Mouse (Mus musculus): ENCODE data around the gene Olfr1031.
"Not testable (repeated sequence)": the region's sequence is repeated elsewhere in the genome, so short reads cannot be mapped to it uniquely, and the experiment has no call there.

Gene Olfr1031

GRCm38 (mm10) chr2:85990004-85990403 is at the start of gene Olfr1031:
Gene Olfr1031, plus strand, starts transcription at chr2:85990304.
- in situ Hi-C loops (cut with MboI; ENCODE audit: low pct_unique_long_range_greater_than_20kb in 1 of 2, low sequenced_read_pairs in 2 of 2, unreplicated experiment in 1 of 2): no loop called here

DNA sequence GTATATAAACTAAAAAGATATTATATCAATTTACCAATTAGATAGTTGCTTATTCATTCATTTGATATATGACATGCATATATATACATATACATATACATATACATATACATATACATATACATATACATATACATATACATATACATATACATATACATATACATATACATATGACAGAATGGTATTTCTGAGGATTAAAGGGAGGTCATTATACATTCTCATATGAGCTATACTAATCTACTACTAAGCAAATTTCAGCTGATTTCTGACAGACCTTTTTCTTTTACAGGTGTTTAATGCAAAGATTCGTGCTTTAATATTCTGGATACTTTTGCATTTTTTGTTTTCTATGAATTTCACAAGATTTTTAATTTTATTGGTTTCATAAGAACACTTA is 40.0 kb upstream of the Olfr1031 start, which contains the start of gene Olfr1028:
Gene Olfr1028 (plus strand): TSS at position 301 of the 400 bp plus-strand sequence.
- in situ Hi-C loops (cut with MboI; ENCODE audit: low pct_unique_long_range_greater_than_20kb in 1 of 2, low sequenced_read_pairs in 2 of 2, unreplicated experiment in 1 of 2): no loop called here

DNA sequence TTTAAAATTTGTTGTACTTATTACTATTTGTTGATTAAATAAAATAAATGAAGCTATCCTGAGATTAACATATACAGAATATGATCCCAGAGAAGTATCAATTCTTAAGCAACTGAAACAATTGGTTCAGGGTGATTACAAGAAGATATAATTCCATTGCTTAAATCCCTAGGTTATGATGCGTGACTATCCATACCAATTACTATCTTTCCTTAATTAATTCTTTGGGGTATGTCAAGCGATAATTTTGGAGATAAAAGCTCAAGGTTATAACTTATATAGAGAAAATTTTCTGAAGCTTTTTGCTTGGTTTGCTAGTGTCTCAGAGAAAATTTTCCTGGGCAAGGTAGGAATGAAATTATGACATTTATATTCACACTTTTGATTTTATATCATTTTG is 16.5 kb upstream of the Olfr1031 start, which contains the start of gene Olfr1029:
Gene Olfr1029 (plus strand): TSS at position 301 of the 400 bp plus-strand sequence.
- in situ Hi-C loops (cut with MboI; ENCODE audit: low pct_unique_long_range_greater_than_20kb in 1 of 2, low sequenced_read_pairs in 2 of 2, unreplicated experiment in 1 of 2): no loop called here

- in situ Hi-C loops (cut with MboI; ENCODE audit: low pct_unique_long_range_greater_than_20kb in 1 of 2, low sequenced_read_pairs in 2 of 2, unreplicated experiment in 1 of 2): no loop called here
Observed at GRCm38 (mm10) chr2:85978976-85979375, 11.1 kb upstream of the Olfr1031 start, which contains the start of gene Olfr1030. Gene Olfr1030, plus strand, starts transcription at chr2:85979276.

DNA sequence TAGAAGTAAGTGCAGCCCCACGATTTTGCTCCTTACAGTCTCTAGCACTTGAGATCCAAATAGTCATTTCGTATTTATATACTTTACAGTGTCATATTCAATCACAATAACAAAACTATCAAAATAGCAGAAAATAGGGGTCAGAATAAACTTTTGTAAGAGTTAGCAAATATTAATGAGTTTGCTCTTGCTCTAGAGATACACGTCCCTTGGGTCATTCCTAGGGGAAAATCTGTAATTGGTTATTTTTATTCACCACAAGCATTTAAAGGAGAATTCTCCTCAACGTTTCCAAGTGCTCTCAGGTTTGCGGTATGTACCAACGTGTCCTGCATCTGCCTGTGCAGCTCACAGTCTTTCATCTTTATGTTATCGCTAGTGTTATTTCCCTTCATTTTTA is 15.1 kb downstream of the Olfr1031 start, which contains the start of gene Olfr1032:
Gene Olfr1032 (plus strand): TSS at position 301 of the 400 bp plus-strand sequence.
- in situ Hi-C loops (cut with MboI; ENCODE audit: low pct_unique_long_range_greater_than_20kb in 1 of 2, low sequenced_read_pairs in 2 of 2, unreplicated experiment in 1 of 2): no loop called here

DNA sequence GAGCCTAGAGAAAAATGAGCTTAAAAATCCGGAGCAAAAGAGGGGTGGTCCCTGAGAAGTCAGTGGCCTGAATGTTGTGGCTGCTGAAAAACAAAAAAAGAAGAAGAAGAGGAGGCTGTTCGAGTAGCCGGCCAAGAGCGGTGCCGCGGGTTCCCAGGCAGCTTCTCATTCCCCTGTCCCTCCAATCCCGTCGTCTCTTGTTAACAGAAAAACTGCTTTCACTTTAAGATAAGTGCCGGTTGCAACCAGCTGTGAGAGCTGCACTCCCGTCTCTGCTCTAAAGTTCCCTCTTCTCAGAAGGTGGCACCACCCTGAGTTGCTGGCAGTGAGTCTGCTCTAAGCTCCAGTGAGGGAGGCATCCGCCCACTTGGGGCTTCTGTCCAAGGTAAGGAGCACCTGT is 30.3 kb downstream of the Olfr1031 start, which contains the start of gene Olfr1033:
Gene Olfr1033 (plus strand): TSS at position 228 of the 400 bp plus-strand sequence.
- in situ Hi-C loops (cut with MboI; ENCODE audit: low pct_unique_long_range_greater_than_20kb in 1 of 2, low sequenced_read_pairs in 2 of 2, unreplicated experiment in 1 of 2): not testable (repeated sequence)

DNA sequence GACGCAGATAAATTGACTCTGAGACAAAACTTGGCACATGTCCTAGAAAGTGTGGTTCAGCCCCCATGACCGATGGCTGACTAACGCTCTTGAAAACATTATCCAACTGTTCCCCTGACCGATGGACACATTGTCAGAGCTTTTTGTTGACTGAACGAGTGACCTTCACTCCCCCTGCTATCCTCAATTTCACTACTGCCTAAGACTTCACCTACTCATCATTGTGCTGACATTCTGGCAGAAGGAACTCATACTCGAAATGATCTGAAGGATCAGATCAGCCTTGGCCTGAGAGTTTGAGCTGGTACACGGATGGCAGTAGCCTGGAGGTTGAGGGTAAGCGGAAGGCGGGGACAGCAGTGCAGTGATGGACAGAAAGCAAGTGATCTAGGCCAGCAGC is 31.4 kb downstream of the Olfr1031 start:
- in situ Hi-C loops (cut with MboI; ENCODE audit: low pct_unique_long_range_greater_than_20kb in 1 of 2, low sequenced_read_pairs in 2 of 2, unreplicated experiment in 1 of 2): not testable (repeated sequence)
